Mouse (Mus musculus) lung, embryonic 16.5 days (tissue): ENCODE data around the gene Ciita. TPM values are rescaled to one million over a fixed set of nuclear protein-coding genes. Genes with fewer than 3 reads are reported as not detected.

Experiments used
- ATAC-seq: fragments of 200-750 bp; cut with Nextera tagmentation; 2 replicates; pipeline ENCODE4 v1.8.0; 2017; ENCODE audit warnings: low read depth, mild to moderate bottlenecking, moderate library complexity
- H3K27ac ChIP-seq: fragments of 300-500 bp; sonication (generic); 2 replicates; pipeline ENCODE4 v1.5.1; 2014; ENCODE audit warnings: mild to moderate bottlenecking, control low read depth, low read length
- H3K27me3 ChIP-seq: fragments of 300-500 bp; sonication (generic); 2 replicates; pipeline ENCODE4 v1.6.1; 2014; ENCODE audit warnings: low read depth, low read length, mixed read lengths; ENCODE audit not compliant: control insufficient read depth, insufficient read depth
- H3K36me3 ChIP-seq: fragments of 300-500 bp; sonication (generic); 2 replicates; pipeline ENCODE4 v1.6.1; 2014; ENCODE audit warnings: low read length; ENCODE audit not compliant: control insufficient read depth, insufficient read depth
- H3K4me1 ChIP-seq: fragments of 300-500 bp; sonication (generic); replicated peaks from 2 replicates; pipeline ENCODE4 v1.6.1; 2014; ENCODE audit warnings: low read length, mixed read lengths; ENCODE audit not compliant: control insufficient read depth, insufficient read depth
- H3K4me2 ChIP-seq: fragments of 300-500 bp; sonication (generic); 2 replicates; pipeline ENCODE4 v1.6.1; 2014; ENCODE audit warnings: low read depth, low read length, control low read depth
- H3K4me3 ChIP-seq: fragments of 300-500 bp; sonication (generic); 2 replicates; pipeline ENCODE4 v1.5.1; 2014; ENCODE audit warnings: mild to moderate bottlenecking, low read length, control low read depth
- H3K9ac ChIP-seq: fragments of 300-500 bp; sonication (generic); 2 replicates; pipeline ENCODE4 v1.6.1; 2014; ENCODE audit warnings: low read length, control low read depth
- H3K9me3 ChIP-seq: fragments of 300-500 bp; sonication (generic); 2 replicates; pipeline ENCODE4 v1.6.1; 2016; ENCODE audit warnings: low read length; ENCODE audit not compliant: control insufficient read depth
- WGBS: fragments of 180-500 bp; shearing (Covaris S2); extraction: QIAGEN DNeasy Blood & Tissue Kit; methylation state at CpG from one replicate; pipeline ENCODE4 v1.1.7; 2014; 5-methylcytosine and 5-hydroxymethylcytosine counted together
- polyA plus RNA-seq: library from polyadenylated mRNA; unstranded; fragments of >200 nt; fragmentation: Nextera tagmentation; extraction: Ambion mirVana; gene quantifications from 2 replicates; pipeline ENCODE4 v1.2.1, GENCODE M21; 2015

Ciita gene
- polyA plus RNA-seq, 1 experiment from 2014 or later, result 0.92 TPM

DNA sequence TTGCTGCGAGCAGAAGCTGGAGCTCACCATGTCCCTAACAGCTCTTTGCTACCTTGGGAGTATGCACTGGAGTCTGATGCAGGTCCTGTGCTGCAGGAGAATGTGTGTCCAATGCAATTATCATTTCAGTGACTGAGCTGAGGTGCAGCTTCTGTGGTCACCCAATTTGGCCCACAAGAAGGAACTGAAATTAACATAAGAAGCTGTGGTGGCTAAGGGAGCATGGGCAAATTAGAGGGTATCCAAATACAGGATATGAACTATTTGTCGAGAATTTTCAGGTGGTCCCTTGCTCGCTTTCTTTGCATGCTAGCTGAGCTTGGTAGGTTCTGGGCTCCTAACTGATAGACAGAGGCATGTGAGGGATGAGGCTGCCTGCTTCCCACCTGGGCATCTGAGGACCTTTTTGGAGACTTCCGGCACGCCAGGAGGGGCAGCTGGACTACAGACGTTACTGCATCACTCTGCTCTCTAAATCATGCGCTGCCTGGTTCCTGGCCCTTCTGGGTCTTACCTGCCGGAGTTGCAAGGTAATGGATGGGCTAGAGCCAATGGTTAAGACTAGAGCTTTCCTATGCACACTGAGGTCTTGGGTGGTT lies 8.1 kb downstream of the Ciita start:
- Histone ChIP-seq H3K36me3 (no peaks in the 10 kb centered on the region), H3K4me2 (no peak overlapping the region), H3K9me3 (no peaks in the 10 kb centered on the region), H3K9ac (no peak overlapping the region), H3K4me1 (no peaks in the 10 kb centered on the region), H3K27me3 (peaks cover 4% of the 10 kb centered on the region), H3K27ac (no peak overlapping the region), H3K4me3 (no peak overlapping the region)
- no peak for ATAC-seq
- 86% methylated on average over 8 of the region's 8 CpGs for WGBS

DNA sequence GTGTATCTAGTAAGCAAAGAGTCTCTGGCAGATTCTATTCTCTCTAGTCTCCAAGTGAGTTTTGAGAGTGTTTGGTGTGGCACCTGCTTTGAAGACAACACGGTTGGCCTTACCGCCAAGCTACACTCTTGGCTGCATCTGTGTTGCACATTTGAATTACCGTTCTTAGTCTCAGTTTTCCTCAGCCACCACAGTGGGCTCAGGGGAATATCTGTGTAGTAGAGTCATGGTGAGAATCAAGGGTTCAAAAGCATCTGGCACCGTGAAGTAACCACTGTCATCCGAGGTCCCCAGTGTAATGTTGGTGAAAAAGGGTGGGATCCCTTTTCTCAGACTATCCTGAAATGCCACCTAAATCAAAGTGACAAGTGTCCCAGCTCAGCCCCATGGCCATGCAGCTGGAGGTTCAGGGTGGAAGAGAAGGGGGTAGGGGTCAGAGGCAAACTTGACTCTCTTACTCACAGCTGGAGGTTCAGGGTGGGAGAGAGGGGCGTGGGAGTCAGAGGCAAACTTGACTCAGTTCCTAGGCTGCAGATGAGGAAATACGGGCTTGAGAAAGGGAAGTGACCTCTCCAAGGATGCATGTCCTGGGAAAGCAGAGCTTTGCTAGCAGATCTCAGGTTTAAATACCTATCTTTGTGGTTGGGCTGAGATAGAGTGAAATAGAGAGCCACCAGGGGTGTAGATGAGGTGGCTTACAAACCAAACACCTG lies 9.1 kb downstream of the Ciita start:
- Histone ChIP-seq H3K9me3 (no peaks in the 10 kb centered on the region), H3K4me2 (no peak overlapping the region), H3K4me1 (no peaks in the 10 kb centered on the region), H3K9ac (no peak overlapping the region), H3K36me3 (no peaks in the 10 kb centered on the region), H3K27ac (no peak overlapping the region), H3K4me3 (no peak overlapping the region; the same call in 1 of the 2 replicates), H3K27me3 (peaks cover 4% of the 10 kb centered on the region)
- 75% methylated on average over 7 of the region's 7 CpGs for WGBS
- ATAC-seq, result no peak

DNA sequence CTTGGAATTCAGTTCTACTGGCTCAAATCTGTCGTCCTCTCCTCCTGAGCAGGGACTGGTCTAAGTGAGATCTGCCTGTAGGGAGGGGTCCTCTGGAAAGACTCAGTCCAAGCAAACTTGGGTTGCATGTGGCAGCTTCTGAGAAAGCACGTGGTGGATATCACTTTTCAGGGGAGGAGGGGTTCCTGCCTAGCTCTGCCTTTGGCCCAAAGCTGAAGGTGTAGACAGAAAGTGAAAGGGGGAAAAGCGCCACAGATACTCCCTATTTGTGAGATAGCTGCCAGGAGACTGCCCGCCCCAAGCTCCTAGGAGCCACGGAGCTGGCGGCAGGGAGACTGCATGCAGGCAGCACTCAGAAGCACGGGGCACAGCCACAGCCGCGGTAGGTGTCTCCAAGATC lies 9.6 kb downstream of the Ciita start:
- Histone ChIP-seq H3K27me3 (peaks cover 4% of the 10 kb centered on the region), H3K9me3 (no peaks in the 10 kb centered on the region), H3K4me3 (peak overlapping the region; percentile 38), H3K36me3 (no peaks in the 10 kb centered on the region), H3K27ac (no peak overlapping the region), H3K9ac (peak overlapping the region; percentile 50; the same call in 1 of the 2 replicates), H3K4me1 (no peaks in the 10 kb centered on the region), H3K4me2 (peak overlapping the region; percentile 49)
- 3% methylated on average over 9 of the region's 9 CpGs for WGBS
- ATAC-seq, result 0 out of 2 replicates have a peak, but pooled peaks have one; percentile 20

DNA sequence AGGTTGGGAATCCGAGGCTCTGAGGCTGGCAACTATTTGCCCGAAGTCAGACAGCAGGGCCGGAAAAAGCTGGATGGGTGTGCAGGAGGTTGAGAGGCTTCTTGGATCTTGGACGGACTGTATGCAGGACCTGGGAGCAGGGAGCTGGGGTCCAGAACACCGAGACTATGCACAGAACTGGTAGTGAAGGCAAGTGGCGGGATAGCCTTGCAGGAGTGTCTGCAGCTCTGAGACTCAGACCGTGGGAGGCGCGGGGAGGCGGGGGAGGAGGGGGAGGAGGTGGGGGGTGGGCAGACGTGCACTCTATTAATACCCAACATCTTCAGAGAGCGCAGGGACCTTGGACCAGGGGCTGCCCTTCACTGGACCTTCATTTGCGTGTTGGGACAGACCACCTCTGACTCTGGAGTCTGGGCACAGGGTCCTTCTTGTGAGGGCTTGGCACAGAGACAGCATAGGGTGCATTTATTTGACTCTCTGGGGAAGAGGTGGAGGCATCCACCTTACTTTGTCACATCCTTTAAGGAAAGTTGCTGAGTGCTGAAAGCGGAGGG lies 10.1 kb downstream of the Ciita start:
- Histone ChIP-seq H3K36me3 (no peaks in the 10 kb centered on the region), H3K9me3 (no peaks in the 10 kb centered on the region), H3K27me3 (peaks cover 4% of the 10 kb centered on the region), H3K9ac (peak overlapping the region; percentile 50; the same call in 1 of the 2 replicates), H3K4me3 (peak overlapping the region; percentile 38), H3K4me1 (no peaks in the 10 kb centered on the region), H3K27ac (no peak overlapping the region), H3K4me2 (peak overlapping the region; percentile 49)
- 12% methylated on average over 14 of the region's 14 CpGs for WGBS
- ATAC-seq, result 0 out of 2 replicates have a peak, but pooled peaks have one; percentile 31

DNA sequence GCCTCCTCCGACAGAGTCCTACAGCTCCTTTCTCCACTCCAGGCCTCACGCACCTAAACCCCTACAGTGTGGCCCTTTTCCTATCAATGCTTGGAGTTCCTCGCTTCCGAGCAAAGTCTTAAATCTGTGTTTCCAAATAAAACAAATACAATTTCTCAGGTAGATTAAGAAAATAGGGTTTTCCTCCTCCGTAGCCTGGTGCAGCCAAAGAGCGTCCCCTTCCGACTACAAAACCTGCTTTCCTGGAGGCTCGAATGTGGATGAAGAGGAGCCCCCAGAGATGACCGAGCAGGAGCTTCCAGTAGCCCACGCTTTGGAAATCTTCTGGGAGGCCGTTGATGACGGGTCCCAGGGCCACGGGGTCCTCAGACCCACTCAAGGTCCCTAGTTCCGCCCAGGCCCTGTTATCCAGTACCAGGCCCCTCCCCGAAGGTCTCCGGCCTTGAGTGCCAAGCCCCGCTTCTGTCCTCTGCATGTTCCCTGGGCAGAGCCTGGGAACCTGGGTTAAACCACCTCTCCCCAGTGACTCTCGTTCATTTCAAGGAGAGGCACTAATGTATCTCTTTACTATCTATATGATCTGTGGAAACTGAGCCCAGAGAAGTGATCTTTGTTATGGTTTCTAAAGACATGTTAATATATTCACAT lies 10.8 kb downstream of the Ciita start:
- no peak for ATAC-seq
- 72% methylated on average over 18 of the region's 18 CpGs for WGBS

DNA sequence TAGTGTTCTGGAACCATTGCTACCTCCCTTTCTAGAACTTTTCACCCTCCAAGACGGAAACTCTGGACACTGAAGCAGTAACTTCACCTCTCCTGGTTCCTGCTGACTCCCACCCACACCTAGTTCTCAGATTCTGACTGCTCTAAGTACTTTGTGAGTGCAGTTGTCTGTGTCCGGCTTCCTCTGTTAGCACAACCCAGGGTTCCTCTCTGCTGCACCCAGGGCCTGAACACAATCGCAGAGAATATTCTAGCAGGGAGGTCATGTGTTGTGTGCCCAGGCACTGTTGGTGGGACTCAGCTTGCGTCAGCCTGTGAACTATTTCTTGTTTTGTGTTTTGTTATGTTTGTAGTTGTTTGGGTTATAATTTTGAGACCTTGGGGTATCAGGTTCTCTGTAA lies 11.9 kb downstream of the Ciita start:
- WGBS, result 72% methylated on average over 4 of the region's 4 CpGs

More for the DNA sequence above, 10.8 kb downstream of the Ciita start:
- Histone ChIP-seq H3K9me3 (no peaks in the 10 kb centered on the region), H3K27me3 (peaks cover 4% of the 10 kb centered on the region), H3K27ac (no peak overlapping the region), H3K4me3 (no peak overlapping the region), H3K36me3 (no peaks in the 10 kb centered on the region), H3K4me2 (no peak overlapping the region), H3K9ac (no peak overlapping the region), H3K4me1 (no peaks in the 10 kb centered on the region)

DNA sequence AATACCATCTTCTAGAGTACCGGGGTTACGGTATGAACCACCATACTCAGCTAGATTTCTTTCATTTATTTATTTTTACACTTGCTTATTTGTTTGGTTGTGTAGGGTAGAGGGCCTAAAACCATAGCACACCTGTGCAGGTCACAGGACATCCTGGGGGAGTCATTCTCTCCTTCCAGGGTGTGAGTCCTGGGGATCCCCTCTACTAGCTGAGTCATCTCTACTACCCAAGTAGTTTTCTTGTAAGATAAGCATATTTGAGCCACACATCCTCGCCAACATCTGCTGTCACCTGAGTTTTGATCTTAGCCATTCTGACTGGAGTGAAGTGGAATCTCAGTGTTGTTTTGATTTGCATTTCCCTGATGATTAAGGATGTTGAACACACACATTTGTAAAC lies 12.7 kb downstream of the Ciita start:
- Histone ChIP-seq H3K36me3 (no peaks in the 10 kb centered on the region), H3K9me3 (no peaks in the 10 kb centered on the region), H3K4me1 (no peaks in the 10 kb centered on the region), H3K27ac (no peak overlapping the region), H3K27me3 (peaks cover 4% of the 10 kb centered on the region), H3K4me3 (no peak overlapping the region), H3K4me2 (no peak overlapping the region), H3K9ac (no peak overlapping the region)
- WGBS, result 77% methylated on average over 3 of the region's 3 CpGs
- no peak for ATAC-seq

More for the DNA sequence above, 11.9 kb downstream of the Ciita start:
- H3K27ac ChIP-seq, result no peak overlapping the region
- H3K9ac ChIP-seq, result no peak overlapping the region
- H3K4me1 ChIP-seq, result no peaks in the 10 kb centered on the region
- peaks cover 4% of the 10 kb centered on the region for H3K27me3 ChIP-seq
- H3K4me3 ChIP-seq, result no peak overlapping the region
- no peak for ATAC-seq
- no peaks in the 10 kb centered on the region for H3K36me3 ChIP-seq
- H3K4me2 ChIP-seq, result no peak overlapping the region
- no peaks in the 10 kb centered on the region for H3K9me3 ChIP-seq

DNA sequence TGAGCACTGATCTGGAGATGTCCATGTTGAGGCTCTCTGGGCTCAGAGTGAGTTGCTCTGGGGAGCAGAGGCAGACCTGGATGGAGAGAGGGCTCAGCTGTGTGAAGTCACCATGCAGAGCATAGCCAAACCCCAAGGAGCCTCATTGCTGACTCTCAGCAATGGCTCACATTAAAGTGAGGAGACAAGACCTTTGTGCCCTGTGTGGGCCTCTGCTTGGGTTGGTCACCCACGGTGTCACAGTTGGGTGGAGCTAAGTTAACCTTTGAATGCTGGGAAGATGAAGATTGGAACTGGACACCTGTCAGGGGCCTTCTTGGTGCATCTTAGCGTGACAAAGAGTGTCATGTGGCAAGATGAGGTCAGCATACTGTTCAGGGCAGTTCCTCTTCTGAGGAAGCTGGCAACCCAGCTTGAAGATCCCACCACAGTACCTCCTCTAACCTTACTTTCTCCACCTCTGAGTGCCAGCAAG lies 16.0 kb downstream of the Ciita start:
- ATAC-seq, result no peak
- H3K27ac ChIP-seq, result no peak overlapping the region
- H3K36me3 ChIP-seq, result no peaks in the 10 kb centered on the region

DNA sequence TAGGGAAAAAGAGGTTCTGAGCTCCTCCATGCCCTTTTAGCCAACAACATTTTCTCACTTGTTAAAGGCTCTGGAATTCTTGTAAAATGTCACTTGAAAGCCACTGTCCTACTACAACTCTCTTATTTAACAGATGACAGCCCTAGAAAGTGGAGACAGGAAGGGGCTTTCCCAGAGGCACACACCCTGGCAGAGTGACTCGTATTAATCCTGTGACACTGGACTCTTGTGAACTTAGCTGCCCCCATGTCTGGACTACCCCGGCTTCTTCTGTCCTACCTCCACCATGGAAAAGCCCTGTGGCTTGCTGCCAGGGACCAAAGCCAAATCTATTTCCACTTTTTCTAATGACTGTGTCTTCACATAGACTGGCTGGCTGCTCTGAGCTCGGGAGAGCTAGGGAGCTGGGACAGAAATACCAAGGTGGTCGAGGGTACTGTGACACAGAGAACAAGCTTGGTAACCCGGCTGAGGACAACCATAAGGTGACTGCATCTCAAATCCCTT lies 18.3 kb downstream of the Ciita start:
- WGBS, result 36% methylated on average over 5 of the region's 5 CpGs
- Histone ChIP-seq H3K36me3 (no peaks in the 10 kb centered on the region), H3K27ac (no peak overlapping the region)

More for the DNA sequence above, 16.0 kb downstream of the Ciita start:
- Histone ChIP-seq H3K9ac (no peak overlapping the region), H3K4me1 (no peaks in the 10 kb centered on the region), H3K9me3 (no peaks in the 10 kb centered on the region), H3K4me2 (no peak overlapping the region), H3K27me3 (no peaks in the 10 kb centered on the region), H3K4me3 (no peak overlapping the region)
- WGBS, result 62% methylated on average over 2 of the region's 2 CpGs

More for the DNA sequence above, 18.3 kb downstream of the Ciita start:
- ATAC-seq, result no peak
- no peaks in the 10 kb centered on the region for H3K27me3 ChIP-seq
- no peaks in the 10 kb centered on the region for H3K9me3 ChIP-seq
- H3K4me2 ChIP-seq, result no peak overlapping the region
- no peak overlapping the region for H3K4me3 ChIP-seq
- no peaks in the 10 kb centered on the region for H3K4me1 ChIP-seq
- no peak overlapping the region for H3K9ac ChIP-seq
